Mouse (Mus musculus) heart, postnatal 25 days (tissue): Measurements from ENCODE around the gene Scgn. TPM values are rescaled to one million over a fixed set of nuclear protein-coding genes. Genes with fewer than 3 reads are reported as not detected.

Experiments used
- DNase-seq: peaks from one replicate; pipeline ENCODE4 v3.0.0; 2022; ENCODE audit warnings: low spot score
- intact Hi-C: fragments of 180-260 bp; cut with DNase I; formaldehyde crosslinking; loops from one replicate; pipeline ENCODE4 v1.15.1; 2025
- total RNA-seq, 2 experiments: library from RNA; stranded (reverse); gene quantifications; 2 replicates each; pipeline ENCODE4 v1.2.3; 2021

Scgn gene
- not detected for total RNA-seq

- intact Hi-C loops = no loop called here
- DNase-seq = no peak
Observed at GRCm38 (mm10) chr13:23990928-23991327, at the start of gene Scgn. Scgn (minus strand) TSS chr13:23991214.

DNA sequence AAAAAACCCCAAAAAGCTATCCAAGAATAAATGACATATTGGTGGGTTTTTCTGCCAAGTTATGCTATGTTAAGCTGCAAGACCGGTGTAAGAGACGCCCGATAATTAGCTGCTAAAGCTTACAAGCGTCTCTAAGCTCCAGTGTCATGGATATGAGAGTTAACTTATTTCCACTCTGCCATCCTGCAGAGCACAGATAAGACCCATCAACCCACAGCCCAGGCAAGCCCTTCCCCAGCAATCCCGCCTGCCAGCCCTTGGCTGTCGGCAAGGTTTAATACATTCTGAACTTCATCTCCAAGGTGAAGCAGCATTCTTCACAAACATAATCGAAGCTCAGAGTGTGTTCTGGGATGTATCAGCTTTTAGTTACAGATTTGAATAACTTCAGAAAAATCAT is 49.2 kb upstream of the Scgn start:
- DNase-seq = no peak
- intact Hi-C loops = no loop called here

DNA sequence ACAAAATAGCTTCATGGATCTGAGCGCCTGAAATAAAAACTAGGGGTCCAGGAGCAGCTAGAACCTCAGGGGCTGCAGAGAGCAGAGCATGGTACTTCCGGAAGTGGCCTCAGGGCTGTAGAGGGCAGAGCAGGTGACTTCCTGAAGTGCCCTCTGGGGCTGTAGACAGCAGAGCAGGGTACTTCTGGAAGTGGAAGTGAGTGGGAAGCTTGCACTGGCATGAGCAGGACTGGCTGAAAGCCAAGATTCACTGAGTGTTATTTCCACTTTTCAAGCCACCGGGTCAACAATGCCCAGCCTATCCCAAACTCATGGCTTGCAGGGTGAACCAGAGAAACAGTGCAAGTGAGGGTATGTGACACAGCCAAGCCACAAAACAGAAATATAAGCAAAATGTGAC is 46.5 kb upstream of the Scgn start:
- intact Hi-C loops = no loop called here
- no peak for DNase-seq

DNA sequence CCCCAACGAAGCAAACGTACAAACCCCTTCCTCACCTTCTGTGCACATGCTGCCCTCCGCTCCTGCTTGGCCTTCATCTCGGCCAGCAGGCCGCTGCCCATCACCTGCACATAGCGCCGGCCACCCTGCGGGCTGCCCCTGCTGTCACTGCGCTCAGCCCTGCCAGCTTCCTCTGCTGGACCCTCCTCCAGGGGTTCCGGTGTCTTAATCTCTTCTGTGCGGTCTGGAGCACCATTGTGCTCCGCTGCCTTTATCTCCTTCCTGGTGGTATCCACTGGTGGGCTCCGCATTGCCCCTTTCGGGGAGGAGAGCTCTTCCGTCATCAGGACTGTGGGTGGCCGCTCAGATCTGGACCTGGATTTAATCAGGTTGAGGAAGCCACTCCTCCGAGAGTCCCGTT is 45.1 kb upstream of the Scgn start:
- intact Hi-C loops = no loop called here
- DNase-seq = no peak

GRCm38 (mm10) chr13:24027191-24028170 is 36.5 kb upstream of the Scgn start:
- DNase-seq = no peak
- intact Hi-C loops = loop anchor here (5.0 kb wide), 2 partner anchors 255 to 270 kb away; partner anchors contain the start of gene Carmil1

DNA sequence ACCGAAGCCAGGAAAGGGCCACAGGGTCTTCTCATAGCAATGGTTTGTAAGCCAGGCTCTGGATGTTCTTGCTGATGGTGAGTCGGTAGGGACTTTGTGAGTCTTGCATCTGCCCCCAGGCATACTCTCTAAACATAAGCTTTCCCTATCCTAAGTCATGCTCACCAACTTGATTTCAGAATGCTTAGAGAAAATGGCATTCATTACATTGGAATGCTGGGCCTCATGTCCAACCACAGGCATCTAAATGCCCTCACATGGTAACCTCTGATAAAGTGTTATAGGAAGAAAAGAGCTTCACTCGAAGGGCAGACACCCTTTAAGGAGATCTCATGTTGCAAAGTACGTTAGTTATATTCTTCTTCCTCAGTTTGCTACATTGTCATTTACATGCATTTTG is 27.5 kb upstream of the Scgn start:
- DNase-seq = no peak
- intact Hi-C loops = loop anchor here (10.0 kb wide), 1 partner anchor 184 kb away; the partner anchor contains the start of gene Slc17a3

GRCm38 (mm10) chr13:24005528-24005927 is 14.5 kb upstream of the Scgn start:
- intact Hi-C loops = no loop called here
- no peak for DNase-seq

DNA sequence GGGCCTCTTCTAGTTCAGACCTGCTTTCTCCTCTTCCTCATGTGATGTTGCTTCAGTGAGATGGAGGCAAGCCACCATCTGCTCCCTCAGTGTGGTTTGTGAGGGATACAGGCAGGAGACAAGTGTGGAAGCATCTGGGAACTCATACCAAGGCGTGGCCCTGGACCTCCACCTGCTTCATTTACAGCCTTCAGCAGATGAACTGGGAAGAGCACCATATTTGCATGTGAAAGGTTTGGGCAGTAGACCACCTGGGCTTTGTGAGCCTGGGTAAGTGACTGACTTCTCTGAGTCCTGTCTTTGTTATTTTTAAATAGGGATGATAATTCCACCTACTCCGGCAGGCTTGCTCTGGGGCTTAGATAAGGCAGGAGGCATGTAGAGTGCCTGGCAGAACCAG is 10.8 kb upstream of the Scgn start:
- intact Hi-C loops = no loop called here
- DNase-seq = no peak

GRCm38 (mm10) chr13:24001081-24001480 is 10.1 kb upstream of the Scgn start:
- DNase-seq = no peak
- intact Hi-C loops = no loop called here

- intact Hi-C loops = no loop called here
- no peak for DNase-seq
Observed at GRCm38 (mm10) chr13:23998826-23999225, 7.8 kb upstream of the Scgn start.

DNA sequence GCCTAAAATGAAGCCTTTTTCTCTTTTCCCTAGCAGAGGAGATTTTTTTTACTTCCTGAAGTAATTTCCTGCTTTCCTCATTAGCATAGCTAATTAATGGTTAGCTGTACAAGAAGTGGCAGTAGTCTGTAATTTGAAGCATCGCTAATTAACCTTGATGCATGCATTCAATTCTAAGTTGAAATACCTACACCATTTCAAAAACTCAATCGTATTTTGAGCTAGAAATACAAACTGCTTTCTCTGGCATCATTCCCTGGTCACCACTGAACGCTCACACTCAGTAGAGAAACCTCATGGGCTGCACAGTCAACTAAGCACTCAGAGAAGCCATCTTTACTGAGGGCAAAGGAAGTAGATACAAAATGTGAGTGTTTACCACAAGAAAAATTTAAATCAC is 3.7 kb upstream of the Scgn start:
- DNase-seq = no peak
- intact Hi-C loops = no loop called here

- DNase-seq = no peak
- intact Hi-C loops = no loop called here
Observed at GRCm38 (mm10) chr13:23994024-23994423, 3.0 kb upstream of the Scgn start.

- intact Hi-C loops = no loop called here
- DNase-seq = no peak
Observed at GRCm38 (mm10) chr13:23990451-23990850, 563 bp downstream of the Scgn start.

DNA sequence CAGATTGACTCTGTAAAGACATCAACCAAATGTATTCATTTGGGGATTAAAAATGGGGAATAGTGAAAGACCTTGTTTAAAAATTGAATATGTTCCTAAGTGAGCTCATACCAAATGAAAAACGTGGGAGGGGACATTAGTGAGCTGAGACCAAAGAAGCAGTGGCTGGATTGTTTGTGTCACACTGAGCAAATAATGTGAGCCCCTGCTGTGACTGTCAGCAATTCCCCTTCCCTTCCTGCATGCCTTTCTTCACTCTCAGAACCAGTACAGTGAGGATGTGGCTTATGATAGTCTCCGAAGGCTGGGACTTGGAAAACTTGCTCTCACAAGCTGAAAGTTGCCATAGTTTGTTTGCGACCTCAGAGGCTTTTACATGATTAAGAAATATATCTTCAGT is 5.9 kb downstream of the Scgn start:
- DNase-seq = no peak
- intact Hi-C loops = no loop called here

GRCm38 (mm10) chr13:23972271-23972670 is 18.7 kb downstream of the Scgn start:
- DNase-seq = no peak
- intact Hi-C loops = no loop called here

DNA sequence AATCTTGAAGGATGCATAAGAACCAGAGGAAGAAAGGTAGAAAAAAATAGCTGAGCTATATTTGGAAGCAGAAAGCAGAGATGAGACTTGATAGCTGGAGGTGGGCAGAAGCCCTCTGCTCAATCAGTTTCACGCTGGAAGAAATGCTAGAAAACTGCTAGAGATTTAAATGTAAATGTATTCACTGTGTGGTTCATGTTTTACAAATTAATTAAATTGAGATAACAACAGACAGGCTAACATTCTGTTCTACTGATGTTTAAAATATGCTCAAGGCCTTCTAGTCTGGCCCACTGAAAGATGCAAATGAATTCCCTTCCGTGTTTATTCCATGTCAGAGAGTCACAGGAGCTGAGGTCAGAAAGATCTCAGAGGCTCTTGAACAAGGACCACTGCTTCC is 19.1 kb downstream of the Scgn start:
- intact Hi-C loops = no loop called here
- DNase-seq = no peak

- DNase-seq = no peak
- intact Hi-C loops = no loop called here
Observed at GRCm38 (mm10) chr13:23964909-23965308, 26.1 kb downstream of the Scgn start.

- intact Hi-C loops = no loop called here
Observed at GRCm38 (mm10) chr13:23959776-23960175, 31.2 kb downstream of the Scgn start.

GRCm38 (mm10) chr13:23950928-23951327 is 40.1 kb downstream of the Scgn start:
- intact Hi-C loops = no loop called here

More at GRCm38 (mm10) chr13:23959776-23960175, 31.2 kb downstream of the Scgn start:
- no peak for DNase-seq

GRCm38 (mm10) chr13:23949484-23950246 is 41.3 kb downstream of the Scgn start:
- intact Hi-C loops = no loop called here
- DNase-seq = no peak

More at GRCm38 (mm10) chr13:23950928-23951327, 40.1 kb downstream of the Scgn start:
- DNase-seq = no peak

DNA sequence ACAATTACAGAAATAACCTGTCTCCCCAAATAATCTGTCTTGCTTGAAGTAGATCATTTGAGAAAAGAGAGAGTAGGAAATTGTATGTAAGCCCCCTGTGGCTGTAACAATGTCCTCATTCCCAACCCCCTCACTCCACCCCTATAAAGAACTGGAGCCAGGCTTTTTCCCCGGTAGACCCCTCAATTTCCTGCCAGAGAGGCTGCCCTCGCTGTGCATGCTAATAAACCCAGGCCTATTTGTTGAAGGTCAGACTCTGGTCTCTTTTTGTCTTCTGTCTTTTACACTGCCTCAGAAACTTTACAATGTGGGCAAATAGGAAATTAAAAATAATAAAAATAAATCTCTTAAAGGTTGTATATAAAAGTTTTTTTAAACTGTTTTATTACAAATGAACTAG is 44.8 kb downstream of the Scgn start:
- DNase-seq = no peak
- intact Hi-C loops = no loop called here
